Mouse (Mus musculus) lung, postnatal 36 days (tissue): ENCODE measurements around the gene Kptn.
A peak's percentile ranks its signal among the peaks of the same experiment; 100 is the strongest.

Source experiments
- DNase-seq: peaks from one replicate; pipeline ENCODE4 v3.0.0; 2022; ENCODE audit warnings: mixed read lengths

Kptn gene

GRCm38 (mm10) chr7:16125829-16126228 lies 6.1 kb downstream of the Kptn start:
- no peak for DNase-seq

DNA sequence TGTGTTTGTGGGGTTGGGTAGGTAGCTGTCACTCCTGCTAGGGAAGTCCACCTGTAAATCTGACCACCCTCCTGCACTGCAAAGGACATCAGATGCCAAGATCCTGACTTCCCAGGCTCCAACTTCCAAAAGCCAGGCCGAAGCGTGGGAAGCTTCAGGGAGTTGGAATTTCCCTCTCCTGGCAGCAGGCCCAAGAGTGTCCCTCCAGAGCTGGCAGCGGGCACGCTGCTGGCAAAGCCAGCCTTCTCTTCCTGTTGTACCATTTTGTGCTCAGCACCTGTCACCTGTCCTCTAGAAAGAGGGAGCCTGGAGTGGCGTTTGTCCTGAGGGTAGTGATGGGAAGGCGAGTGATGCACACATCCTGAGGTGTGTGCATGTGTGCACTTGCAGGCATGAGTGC lies 8.6 kb downstream of the Kptn start:
- DNase-seq, result no peak

DNA sequence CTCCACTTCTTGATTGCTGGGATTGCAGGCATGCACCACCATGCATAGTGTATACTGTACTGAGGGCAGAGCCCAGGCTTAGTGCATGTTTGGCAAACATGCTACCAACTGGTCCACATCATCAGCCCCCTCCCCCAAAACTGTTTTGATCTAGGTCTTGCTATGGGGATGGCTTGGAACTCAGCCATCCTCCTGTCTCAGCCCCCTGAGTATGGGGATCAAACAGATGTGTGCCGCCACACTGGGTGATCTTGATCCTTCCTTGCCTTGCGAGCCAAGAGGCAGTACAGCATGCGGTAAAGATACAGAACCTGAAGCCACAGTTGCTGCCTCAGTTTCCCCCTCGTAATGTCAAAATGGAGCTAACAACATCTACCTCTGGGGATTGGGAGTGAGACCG lies 9.2 kb downstream of the Kptn start:
- DNase-seq, result no peak

GRCm38 (mm10) chr7:16129421-16129845 lies 9.7 kb downstream of the Kptn start, which contains the start of gene Slc8a2:
Gene Slc8a2, plus strand, starts transcription at chr7:16129826.
- DNase-seq, result peak; percentile 79

- no peak for DNase-seq
Measured at GRCm38 (mm10) chr7:16129846-16130691, 10.4 kb downstream of the Kptn start.

GRCm38 (mm10) chr7:16130956-16131634 lies 11.4 kb downstream of the Kptn start:
- no peak for DNase-seq

GRCm38 (mm10) chr7:16132161-16132581 lies 12.5 kb downstream of the Kptn start:
- no peak for DNase-seq

GRCm38 (mm10) chr7:16132926-16133325 lies 13.2 kb downstream of the Kptn start:
- no peak for DNase-seq

- no peak for DNase-seq
Measured at GRCm38 (mm10) chr7:16133691-16134090, 14.0 kb downstream of the Kptn start.

GRCm38 (mm10) chr7:16134951-16135392 lies 15.3 kb downstream of the Kptn start:
- DNase-seq, result no peak

- DNase-seq, result no peak
Measured at GRCm38 (mm10) chr7:16146489-16147410, 27.1 kb downstream of the Kptn start.

GRCm38 (mm10) chr7:16147643-16148042 lies 27.9 kb downstream of the Kptn start:
- peak; percentile 61 for DNase-seq

GRCm38 (mm10) chr7:16149241-16149640 lies 29.5 kb downstream of the Kptn start:
- DNase-seq, result peak; percentile 40

DNA sequence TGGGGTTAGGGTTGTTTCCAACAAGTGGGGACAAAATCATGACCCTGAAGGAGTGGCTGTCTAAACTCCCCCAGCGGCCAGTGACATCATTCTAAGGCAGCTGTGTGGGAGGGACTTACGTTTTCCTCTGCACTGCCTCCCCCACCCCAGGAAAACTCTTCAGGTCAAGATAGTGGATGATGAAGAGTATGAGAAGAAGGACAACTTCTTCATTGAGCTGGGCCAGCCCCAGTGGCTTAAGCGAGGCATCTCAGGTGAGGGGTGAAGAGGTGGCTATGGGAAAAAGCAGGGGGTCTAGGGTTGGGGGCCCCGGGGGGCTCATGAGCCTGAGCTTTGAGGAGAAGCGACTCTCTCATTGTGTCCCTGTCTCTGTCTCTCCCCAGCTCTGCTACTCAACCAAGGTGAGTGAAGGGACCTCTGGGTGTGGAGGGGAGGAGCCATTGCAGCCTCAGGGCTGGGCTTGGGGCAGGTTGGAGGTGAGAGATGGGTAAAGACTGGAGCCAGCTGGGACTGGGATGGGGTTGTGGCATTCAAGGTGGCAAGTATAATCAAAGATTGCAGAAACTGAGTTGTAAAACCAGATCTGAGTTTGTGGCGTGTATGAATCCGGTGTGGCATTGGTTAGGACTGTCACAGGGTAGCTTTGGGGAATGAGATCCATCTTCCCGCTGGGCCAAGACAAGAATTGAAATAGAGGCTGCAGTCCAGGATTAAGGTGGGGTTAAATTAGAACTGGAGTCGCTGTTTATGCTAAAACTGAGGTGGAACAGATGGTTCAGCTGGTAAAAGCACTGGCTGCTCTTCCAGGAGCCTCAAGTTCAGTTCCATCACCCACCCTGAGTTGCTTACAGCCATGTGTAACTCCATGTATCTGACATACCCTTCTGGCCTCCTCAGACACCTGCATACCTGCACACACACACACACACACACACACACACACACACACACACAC lies 30.8 kb downstream of the Kptn start:
- no peak for DNase-seq

DNA sequence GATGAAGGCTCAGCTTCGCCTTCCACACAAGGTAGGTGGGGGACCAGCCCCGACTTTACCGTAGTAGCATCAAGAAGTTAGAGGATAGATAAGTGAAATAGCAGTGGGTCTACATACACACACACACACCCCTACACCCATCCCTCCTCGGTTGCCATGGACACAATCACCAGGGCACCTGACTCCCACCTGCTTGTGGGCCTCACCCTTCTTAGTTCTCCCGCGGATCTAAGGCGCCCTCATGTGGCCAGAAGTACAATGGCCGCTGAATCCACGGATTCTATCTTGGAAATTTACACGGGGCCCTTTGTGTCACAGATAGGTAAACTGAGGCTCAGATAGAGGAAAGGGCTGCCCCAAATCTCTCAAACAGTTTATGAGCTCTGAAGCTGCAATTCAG lies 33.8 kb downstream of the Kptn start:
- DNase-seq, result peak; percentile 48

DNA sequence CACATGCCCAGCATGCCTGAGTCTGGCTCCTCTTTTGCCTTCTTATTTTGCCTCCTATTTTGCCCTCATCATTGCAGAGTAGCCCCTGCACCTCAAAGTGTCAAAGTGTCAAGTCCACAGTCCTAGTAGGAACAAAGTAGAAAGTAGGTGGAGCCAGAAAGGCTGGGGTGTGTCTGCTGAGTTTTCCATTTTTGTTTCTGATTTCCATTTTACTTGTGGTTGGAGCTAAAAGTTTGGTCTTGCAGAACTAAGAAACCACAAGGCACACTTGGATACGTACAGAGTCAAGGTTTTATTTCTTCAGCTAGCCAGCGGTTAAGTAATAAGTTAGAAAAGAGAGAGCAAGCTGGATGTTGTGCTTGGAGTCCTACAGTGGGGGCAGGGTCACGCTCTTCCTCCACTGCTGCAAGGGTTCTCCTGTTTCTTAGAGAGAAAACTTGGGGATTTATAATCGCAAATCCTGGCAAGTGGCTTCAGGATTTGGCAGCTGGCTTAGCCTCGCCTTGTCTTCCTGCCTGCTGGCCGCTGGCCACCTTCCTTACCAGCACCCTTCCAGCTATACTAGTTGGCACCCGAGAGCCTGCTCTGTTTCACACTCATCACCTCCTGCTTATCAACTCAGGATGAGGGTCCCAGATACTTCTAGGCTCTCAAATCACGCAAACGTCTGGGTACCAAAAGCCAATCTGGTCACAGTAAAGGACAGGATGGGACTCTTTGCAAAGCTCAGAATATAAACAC lies 35.6 kb downstream of the Kptn start:
- DNase-seq, result peak; percentile 9

DNA sequence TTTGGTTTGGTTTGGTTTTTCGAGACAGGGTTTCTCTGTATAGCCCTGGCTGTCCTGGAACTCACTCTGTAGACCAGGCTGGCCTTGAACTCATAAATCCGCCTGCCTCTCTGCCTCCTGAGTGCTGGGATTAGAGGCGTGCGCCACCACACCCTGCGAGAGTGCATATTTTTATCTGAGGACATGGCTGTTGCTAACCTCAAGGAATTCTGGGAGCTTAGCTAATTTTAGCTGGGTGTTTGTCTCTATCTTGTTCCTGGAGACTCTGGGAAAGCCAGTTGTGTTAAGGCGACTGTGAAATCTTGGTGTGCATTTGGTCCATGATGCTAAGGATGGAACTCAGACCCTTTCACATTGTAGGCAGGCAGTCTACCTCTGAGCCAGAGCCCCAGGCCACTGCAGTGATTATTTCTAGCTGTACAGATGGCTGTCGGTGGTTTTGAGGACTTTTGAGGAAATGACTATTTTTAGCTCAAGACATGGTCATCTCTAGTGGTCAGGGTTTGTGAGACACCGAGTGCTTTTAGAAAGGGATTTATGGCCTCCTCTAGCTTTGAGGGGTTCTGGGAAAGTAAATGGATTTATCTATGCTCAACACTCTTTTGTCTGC lies 36.5 kb downstream of the Kptn start:
- DNase-seq, result no peak

- no peak for DNase-seq
Measured at GRCm38 (mm10) chr7:16158735-16159134, 39.0 kb downstream of the Kptn start.

GRCm38 (mm10) chr7:16160702-16161101 lies 41.0 kb downstream of the Kptn start:
- peak; percentile 50 for DNase-seq

DNA sequence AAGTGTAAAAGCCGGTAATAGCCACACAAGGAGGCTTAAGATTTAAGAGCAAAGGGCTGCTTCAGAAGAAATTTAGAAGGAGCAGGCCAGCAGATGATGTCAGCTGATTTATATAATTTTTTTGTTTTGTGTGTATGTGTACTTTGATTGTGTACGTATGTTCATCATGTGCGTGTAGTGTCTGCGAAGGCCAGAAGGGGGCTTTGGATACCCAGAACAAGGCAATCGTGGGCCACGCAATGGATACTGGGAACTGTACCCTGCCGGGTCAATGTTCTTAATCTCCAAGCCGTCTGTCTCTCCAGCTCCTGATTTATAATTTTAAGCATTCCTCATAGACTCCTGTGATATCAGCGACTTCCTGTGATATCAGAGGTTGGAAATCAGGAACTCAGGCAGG lies 41.6 kb downstream of the Kptn start:
- no peak for DNase-seq

GRCm38 (mm10) chr7:16162036-16162435 lies 42.3 kb downstream of the Kptn start:
- no peak for DNase-seq
